Comparison of ENCODE assay signal across 25 mouse cellular contexts in the genomic region with DNA sequence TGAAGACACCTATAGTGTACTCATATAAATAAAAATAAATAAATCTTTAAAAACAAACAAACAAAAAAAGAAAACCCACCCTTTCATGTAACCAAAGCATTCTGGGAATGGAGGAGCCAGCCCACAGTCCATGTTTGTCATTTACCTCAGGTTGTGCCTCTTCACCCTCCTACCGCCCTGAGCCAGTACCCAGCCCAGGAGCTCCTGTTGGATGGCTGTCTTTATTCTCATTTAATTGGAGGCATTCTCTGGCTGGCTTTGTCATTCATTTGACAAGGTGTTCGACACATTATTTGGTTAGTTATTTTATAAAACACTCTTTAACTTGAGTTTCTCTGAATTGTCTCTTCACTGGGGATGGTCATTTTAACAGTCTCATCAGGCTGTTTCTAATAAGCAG. TPM values are rescaled to one million over a fixed set of nuclear protein-coding genes. Genes with fewer than 3 reads are reported as not detected.
DNase-seq lines count a peak whose midpoint lies in the region; ATAC-seq and TF ChIP-seq lines count a peak whose summit lies in the region.
"Had no signal": no experiment of that assay in that cellular context is flagged by ENCODE, and none has a peak within 500 bp of the region (broad histone marks: within the 10 kb centered on the region; RNA-seq: fewer than 3 reads in every experiment).

No protein-coding gene starts in this region.

- no peak for ATAC-seq in forebrain, embryonic 11.5 days (replicated peaks; ENCODE audit: low FRiP score)
- ATAC-seq in forebrain, embryonic 16.5 days = no peak
- ATAC-seq in cerebellum, adult (ENCODE audit: insufficient number of reproducible peaks, low FRiP score, low TSS enrichment) = no peak
- ATAC-seq: activated CD4-positive, CD25-positive, alpha-beta regulatory T cell, adult 4 months; forebrain, embryonic 14.5 days; intestine, postnatal 0 days; Patski had no signal

- in situ Hi-C loops in ES-E14 (cut with MboI; ENCODE audit: low sequenced_read_pairs in 2 of 2, unreplicated experiment in 2 of 2) = no loop called here

- no peaks in the 10 kb centered on the region for H3K36me3 ChIP-seq in forebrain, embryonic 11.5 days (ENCODE audit: control insufficient read depth, insufficient read depth, low read length)
- peaks cover 11% of the 10 kb centered on the region for H3K36me3 ChIP-seq in forebrain, embryonic 16.5 days (ENCODE audit: control insufficient read depth, insufficient read depth)
- H3K36me3 ChIP-seq in E14TG2a.4 (ENCODE audit: insufficient read depth, low read length) (peaks cover 23% of the 10 kb centered on the region), ES-E14 (ENCODE audit: control insufficient read depth, insufficient read depth, low read length, poor library complexity, severe bottlenecking) (peaks cover 3% of the 10 kb centered on the region; the same call in 1 of the 2 replicates)
- H3K36me3 ChIP-seq: G1E had no signal

- H3K9ac ChIP-seq in forebrain, embryonic 11.5 days (ENCODE audit: low read length) = no peak overlapping the region
- no peak overlapping the region for H3K9ac ChIP-seq in forebrain, embryonic 16.5 days (replicated peaks; ENCODE audit: low read depth, low read length)
- H3K9ac ChIP-seq in ES-E14 (ENCODE audit: insufficient read depth, low read depth, low read length, poor library complexity, severe bottlenecking) = no peak overlapping the region
- H3K9ac ChIP-seq: heart, embryonic 13.5 days; hindbrain, embryonic 12.5 days; hindbrain, embryonic 15.5 days had no signal

- H3K4me1 ChIP-seq in forebrain, embryonic 11.5 days (replicated peaks; ENCODE audit: control insufficient read depth, insufficient read depth, low read length) = no peaks in the 10 kb centered on the region
- H3K4me1 ChIP-seq in forebrain, embryonic 16.5 days (replicated peaks; ENCODE audit: control insufficient read depth, insufficient read depth, low read length) = no peaks in the 10 kb centered on the region
- H3K4me1 ChIP-seq in E14TG2a.4 (replicated peaks; ENCODE audit: low read depth, low read length) (peaks cover 84% of the 10 kb centered on the region), ES-E14 (ENCODE audit: control insufficient read depth in 2 of 2, insufficient read depth in 2 of 2, low read length in 2 of 2, poor library complexity in 1 of 2) (peaks cover 9 to 23% of the 10 kb centered on the region in 2 experiments)
- H3K4me1 ChIP-seq: heart, embryonic 10.5 days; heart, embryonic 13.5 days; hindbrain, embryonic 15.5 days had no signal

- peak; percentile 11 for DNase-seq in forebrain, embryonic 11.5 days (ENCODE audit: low spot score)
- peak; percentile 43 for DNase-seq in ES-E14 (ENCODE audit: low read depth, low spot score)
- no peak for DNase-seq in layer of hippocampus, adult 18-20 months (ENCODE audit: low spot score in 2 of 2)
- DNase-seq: adrenal gland, adult 8-10 months; adrenal gland, postnatal 25 days; cerebellum, adult 18-20 months; cerebellum, adult 9-10 months; cerebellum, postnatal 14 days; gastrocnemius, postnatal 25 days; heart, adult 2 months had no signal

- no peak for TF ChIP-seq CTCF in E14TG2a.4 (conservative IDR thresholded peaks at IDR 0.05; ENCODE audit: low read length)

- H3K4me2 ChIP-seq in forebrain, embryonic 11.5 days (ENCODE audit: low read depth, low read length, severe bottlenecking) = no peak overlapping the region
- H3K4me2 ChIP-seq in forebrain, embryonic 16.5 days (ENCODE audit: low read length) = no peak overlapping the region
- H3K4me2 ChIP-seq: heart, embryonic 13.5 days; hindbrain, embryonic 12.5 days; hindbrain, embryonic 15.5 days had no signal

- no peaks in the 10 kb centered on the region for H3K9me3 ChIP-seq in forebrain, embryonic 11.5 days (ENCODE audit: control insufficient read depth, low read length)
- no peaks in the 10 kb centered on the region for H3K9me3 ChIP-seq in forebrain, embryonic 16.5 days (ENCODE audit: control insufficient read depth, low read length)
- H3K9me3 ChIP-seq in E14TG2a.4 (ENCODE audit: low read length) = no peaks in the 10 kb centered on the region
- H3K9me3 ChIP-seq in ES-E14 (ENCODE audit: control insufficient read depth, insufficient read depth, low read depth, low read length) = no peaks in the 10 kb centered on the region
- H3K9me3 ChIP-seq: forebrain, embryonic 10.5 days; G1E; heart, embryonic 10.5 days; heart, embryonic 13.5 days; hindbrain, embryonic 12.5 days; hindbrain, embryonic 15.5 days had no signal

- H3K4me3 ChIP-seq in forebrain, embryonic 11.5 days (ENCODE audit: low read depth, low read length) = no peak overlapping the region
- H3K4me3 ChIP-seq in forebrain, embryonic 16.5 days (replicated peaks; ENCODE audit: low read length) = no peak overlapping the region
- H3K4me3 ChIP-seq in E14TG2a.4 (replicated peaks; ENCODE audit: low read length) (0 out of 2 replicates have a peak overlapping the region, but pooled peaks have one; percentile 27), ES-E14 (ENCODE audit: insufficient read depth in 1 of 2, low read depth in 1 of 2, low read length in 2 of 2, poor library complexity in 1 of 2, severe bottlenecking in 1 of 2) (no peak overlapping the region)
- H3K4me3 ChIP-seq: forebrain, embryonic 10.5 days; heart, adult 2 months; heart, embryonic 10.5 days; heart, embryonic 13.5 days; hindbrain, embryonic 12.5 days; hindbrain, embryonic 15.5 days had no signal

- 79% methylated on average over 2 of the region's 2 CpGs for WGBS in forebrain, embryonic 11.5 days
- 83% methylated on average over 2 of the region's 2 CpGs for WGBS in forebrain, embryonic 16.5 days

- no peak overlapping the region for H3K27ac ChIP-seq in forebrain, embryonic 11.5 days (ENCODE audit: low read depth, low read length)
- H3K27ac ChIP-seq in forebrain, embryonic 16.5 days (ENCODE audit: low read length) = no peak overlapping the region
- peak overlapping the region; percentile 56; the same call in 1 of the 2 replicates for H3K27ac ChIP-seq in ES-E14 (ENCODE audit: insufficient read depth, low read depth, low read length, poor library complexity, severe bottlenecking)
- H3K27ac ChIP-seq: forebrain, embryonic 10.5 days; heart, adult 2 months; heart, embryonic 10.5 days; heart, embryonic 13.5 days; hindbrain, embryonic 12.5 days; hindbrain, embryonic 15.5 days had no signal

- no peaks in the 10 kb centered on the region for H3K27me3 ChIP-seq in forebrain, embryonic 11.5 days (ENCODE audit: control insufficient read depth, insufficient read depth, low read length)
- H3K27me3 ChIP-seq in forebrain, embryonic 16.5 days (replicated peaks; ENCODE audit: control insufficient read depth, insufficient read depth, low read length) = no peaks in the 10 kb centered on the region
- H3K27me3 ChIP-seq in E14TG2a.4 (ENCODE audit: insufficient read depth, low read length) = no peaks in the 10 kb centered on the region
- H3K27me3 ChIP-seq: heart, embryonic 13.5 days; hindbrain, embryonic 12.5 days; hindbrain, embryonic 15.5 days; Patski had no signal

TF ChIP-seq in ES-E14, 5 proteins besides CTCF, POLR2A, EP300 and RAD21:
- TF ChIP-seq CHD2 (IDR thresholded peaks at IDR 0.05; ENCODE audit: low read depth, low read length) = no peak
- no peak for TF ChIP-seq ZNF384 (IDR thresholded peaks at IDR 0.05; ENCODE audit: low read depth, low read length)
- no peak for TF ChIP-seq MAFK (IDR thresholded peaks at IDR 0.05; ENCODE audit: insufficient read depth, low read depth, low read length)
- TF ChIP-seq ZC3H11A (IDR thresholded peaks at IDR 0.05; ENCODE audit: borderline replicate concordance, low read depth, low read length) = no peak
- no peak for TF ChIP-seq HCFC1 (IDR thresholded peaks at IDR 0.05; ENCODE audit: borderline replicate concordance, insufficient read depth, low read length)

RNA-seq across cellular contexts. Expression of a gene that starts 28.3 kb away (rescaled TPM):
- 64.5 and 69.2 TPM in 2 replicates for polyA plus RNA-seq in forebrain, embryonic 11.5 days (2014; fragmentation: Nextera tagmentation; extraction: Ambion mirVana)
- 59.5 and 70.2 TPM in 2 replicates for polyA plus RNA-seq in forebrain, embryonic 16.5 days (2015; fragmentation: Nextera tagmentation; extraction: Ambion mirVana)
- 17.3 and 28.3 TPM in 2 replicates for total RNA-seq in ES-E14 (2012; rRNA removed)
- 10 to 100 TPM; 24.4 to 34.7 TPM for total RNA-seq in layer of hippocampus, adult 18-20 months (2021)

RNA-seq across cellular contexts. Expression of a gene that starts 46.1 kb away (rescaled TPM):
- polyA plus RNA-seq in forebrain, embryonic 11.5 days (2014; fragmentation: Nextera tagmentation; extraction: Ambion mirVana) = 24.3 and 26.4 TPM in 2 replicates
- polyA plus RNA-seq in forebrain, embryonic 16.5 days (2015; fragmentation: Nextera tagmentation; extraction: Ambion mirVana) = 51.2 and 63.0 TPM in 2 replicates
- total RNA-seq in ES-E14 (2012; rRNA removed) = 5.4 and 5.7 TPM in 2 replicates
- 10 to 100 TPM; 29.6 to 32.4 TPM for total RNA-seq in layer of hippocampus, adult 18-20 months (2021)

RNA-seq across cellular contexts. Expression of a gene that starts 49.2 kb away (rescaled TPM):
- polyA plus RNA-seq in forebrain, embryonic 11.5 days (2014; fragmentation: Nextera tagmentation; extraction: Ambion mirVana) = 19.2 and 19.5 TPM in 2 replicates
- 35.9 and 36.7 TPM in 2 replicates for polyA plus RNA-seq in forebrain, embryonic 16.5 days (2015; fragmentation: Nextera tagmentation; extraction: Ambion mirVana)
- total RNA-seq in ES-E14 (2012; rRNA removed) = 11.7 and 15.4 TPM in 2 replicates
- total RNA-seq in layer of hippocampus, adult 18-20 months (2021) = 10 to 100 TPM; 79.1 to 80.3 TPM
- total RNA-seq: G1E had no signal
- polyA plus RNA-seq: G1E had no signal

RNA-seq across cellular contexts. Expression of a gene that starts 57.5 kb away (rescaled TPM):
- polyA plus RNA-seq in forebrain, embryonic 11.5 days (2014; fragmentation: Nextera tagmentation; extraction: Ambion mirVana) = not detected in 2 replicates
- polyA plus RNA-seq in forebrain, embryonic 16.5 days (2015; fragmentation: Nextera tagmentation; extraction: Ambion mirVana) = 0.06 and 0.10 TPM in 2 replicates
- total RNA-seq in ES-E14 (2012; rRNA removed) = 0.09 TPM in 1 of 2 replicates, not detected in the other
- total RNA-seq in layer of hippocampus, adult 18-20 months (2021) = under 1 TPM; 0.07 to 0.10 TPM
- total RNA-seq: gastrocnemius, adult 8-10 months; gastrocnemius, postnatal 25 days; hematopoietic stem cell, adult 5-6 weeks had no signal
- polyA plus RNA-seq: forebrain, embryonic 10.5 days; G1E; heart, embryonic 10.5 days; hindbrain, embryonic 12.5 days had no signal

Comparison
In these comparisons a context has a peak if more than half of its experiments do, and no peak if none do; other contexts are left out.
1. DNase-seq: peak in forebrain, embryonic 11.5 days (single experiment) and ES-E14 (single experiment); none in layer of hippocampus, adult 18-20 months (0 of 2).